Mouse (Mus musculus) central nervous system, embryonic 11.5 days (tissue): Measurements from ENCODE around the gene Olfr704. TPM values are rescaled to one million over a fixed set of nuclear protein-coding genes. Genes with fewer than 3 reads are reported as not detected.

ENCODE experiments used
- polyA plus RNA-seq: library from polyadenylated mRNA; depleted of rRNA; stranded (reverse); fragments of >200 nt; gene quantifications from 2 replicates; pipeline ENCODE4 v1.2.3, GENCODE M21; 2012; rRNA removed

Gene Olfr704
- not detected in 2 replicates for polyA plus RNA-seq

DNA sequence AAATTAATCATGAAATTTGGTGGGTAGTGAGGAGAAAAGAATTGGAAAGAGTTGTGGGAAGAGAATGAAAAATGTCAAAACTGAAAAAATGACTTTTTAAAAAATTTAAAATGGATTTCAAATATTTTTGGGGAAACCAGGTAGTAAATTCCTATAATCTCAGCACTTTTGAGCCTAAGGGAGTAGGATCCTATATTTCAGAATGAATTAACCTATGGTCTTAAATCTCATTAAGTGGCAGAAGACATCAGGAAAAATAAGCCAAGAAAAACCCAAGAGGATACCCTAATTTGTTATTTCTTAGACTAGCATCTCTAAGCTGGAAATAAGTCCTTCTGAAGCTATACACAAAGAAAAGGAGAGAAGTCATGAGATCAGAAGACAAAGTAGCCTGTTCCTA, at the start of gene Olfr704:
Gene Olfr704, plus strand, starts transcription at position 301 of the 400 bp plus-strand sequence.

GRCm38 (mm10) chr7:106813829-106814228, 49.2 kb upstream of the Olfr704 start, which contains the start of gene Olfr701:
Gene Olfr701 (plus strand): TSS chr7:106814129.

DNA sequence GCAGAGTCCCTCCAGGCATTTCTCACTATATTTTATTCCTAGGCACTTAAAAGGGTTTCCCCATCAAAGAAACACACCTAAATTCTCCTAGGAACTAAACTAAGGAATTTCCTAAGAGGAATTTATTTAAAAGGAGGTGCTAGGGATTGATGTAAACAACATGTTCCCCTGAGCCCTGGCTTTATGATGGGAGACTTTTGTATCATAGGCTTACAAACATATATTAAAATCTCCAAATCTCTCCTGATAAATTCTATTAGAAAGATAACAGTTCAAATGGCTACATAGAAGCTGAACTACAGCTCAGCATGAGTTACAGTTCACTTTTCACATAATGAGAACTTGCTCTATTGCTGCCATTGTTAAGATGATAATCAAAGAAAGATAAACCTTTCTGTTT, 29.2 kb upstream of the Olfr704 start, which contains the start of gene Olfr702:
Gene Olfr702, minus strand, starts transcription at position 101 of the 400 bp plus-strand sequence.

DNA sequence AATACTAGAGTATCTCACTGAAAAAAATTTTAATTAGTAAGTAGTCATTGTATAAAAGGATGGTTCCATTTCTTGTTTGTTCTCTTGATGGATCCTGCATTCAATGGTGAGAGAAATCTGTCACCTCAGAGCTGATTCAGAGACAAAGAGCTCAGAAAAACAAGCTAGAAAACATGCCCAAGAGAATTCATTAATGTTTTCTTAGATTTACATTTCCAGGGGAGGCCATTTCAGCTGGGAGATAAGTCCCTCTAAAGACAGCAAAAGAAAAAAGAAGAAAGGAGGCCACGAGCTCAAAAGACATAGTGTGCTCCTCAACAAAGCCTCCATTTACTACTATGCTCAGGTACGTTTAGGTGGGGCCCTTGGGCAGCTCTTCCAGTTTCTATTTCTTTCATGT, 19.9 kb upstream of the Olfr704 start, which contains the start of gene Olfr703:
Gene Olfr703, plus strand, starts transcription at position 301 of the 400 bp plus-strand sequence.

DNA sequence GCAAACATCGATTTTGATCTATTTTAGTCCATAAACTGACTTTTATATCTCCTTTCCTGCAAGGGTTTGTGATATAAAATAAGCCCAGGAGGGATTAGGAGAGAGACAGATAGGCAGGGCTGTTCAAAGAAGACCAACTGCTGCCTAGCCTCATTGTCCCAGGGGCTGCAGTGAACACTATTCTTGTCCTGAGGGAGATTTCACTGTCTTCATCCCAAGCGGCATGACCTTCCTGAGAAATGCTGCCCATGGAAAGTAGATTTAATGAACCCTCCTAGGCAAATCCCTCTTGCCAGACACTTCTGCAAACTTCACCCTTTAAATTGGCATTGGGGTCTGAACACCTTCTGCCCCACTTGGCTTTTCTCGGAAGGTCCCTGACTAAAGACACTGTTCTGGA, 13.8 kb downstream of the Olfr704 start, which contains the start of gene Olfr705:
Gene Olfr705, minus strand, starts transcription at position 101 of the 400 bp plus-strand sequence.

GRCm38 (mm10) chr7:106888062-106888461, 25.1 kb downstream of the Olfr704 start, which contains the start of gene Olfr706:
Gene Olfr706 (minus strand): TSS chr7:106888162.

GRCm38 (mm10) chr7:106901141-106901540, 38.2 kb downstream of the Olfr704 start, which contains the start of gene Olfr707:
Gene Olfr707 (minus strand): TSS chr7:106901241.

DNA sequence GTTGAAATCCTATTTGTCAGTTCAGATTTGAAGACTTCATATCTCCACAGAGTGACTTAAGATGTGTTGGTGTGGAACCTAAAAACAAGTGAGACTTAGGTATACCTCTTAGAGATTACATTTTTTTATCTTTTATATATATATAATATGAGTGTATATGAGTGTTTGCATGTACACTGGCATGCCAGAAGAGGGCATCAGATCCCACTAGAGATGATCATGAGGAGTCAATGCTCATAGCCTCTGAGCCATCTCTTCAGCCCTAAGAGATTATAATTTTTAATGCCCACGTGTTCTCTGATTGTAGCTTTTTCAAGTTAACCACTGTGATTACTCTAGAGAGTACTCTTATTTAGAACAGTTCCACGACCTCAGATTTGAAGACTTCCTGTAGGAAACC, 44.7 kb downstream of the Olfr704 start, which contains the start of gene Olfr1532-ps1:
Gene Olfr1532-ps1, plus strand, starts transcription at position 326 of the 400 bp plus-strand sequence.

Other genes starting within 250 kb of the Olfr704 start
- gene Olfr693, start 182.6 kb upstream of the Olfr704 start, polyA plus RNA-seq, result not detected in 2 replicates
- gene Olfr694, start 171.4 kb upstream of the Olfr704 start, polyA plus RNA-seq, result not detected in 2 replicates
- gene Olfr695, start 146.8 kb upstream of the Olfr704 start, polyA plus RNA-seq, result not detected in 2 replicates
- not detected in 2 replicates for gene Olfr697, start 120.7 kb upstream of the Olfr704 start, polyA plus RNA-seq
- gene Olfr698, start 107.8 kb upstream of the Olfr704 start, polyA plus RNA-seq, result not detected in 2 replicates
- gene Olfr699, start 70.0 kb upstream of the Olfr704 start, polyA plus RNA-seq, result not detected in 2 replicates
- not detected in 2 replicates for gene Olfr700, start 54.4 kb upstream of the Olfr704 start, polyA plus RNA-seq
- not detected in 2 replicates for gene Olfr701, start 49.1 kb upstream of the Olfr704 start, polyA plus RNA-seq
- not detected in 2 replicates for gene Olfr702, start 29.3 kb upstream of the Olfr704 start, polyA plus RNA-seq
- not detected in 2 replicates for gene Olfr703, start 19.8 kb upstream of the Olfr704 start, polyA plus RNA-seq
- gene Olfr705, start 13.7 kb downstream of the Olfr704 start, polyA plus RNA-seq, result not detected in 2 replicates
- gene Olfr706, start 25.0 kb downstream of the Olfr704 start, polyA plus RNA-seq, result not detected in 2 replicates
- gene Olfr707, start 38.1 kb downstream of the Olfr704 start, polyA plus RNA-seq, result not detected in 2 replicates
- gene Olfr1532-ps1, start 44.8 kb downstream of the Olfr704 start, polyA plus RNA-seq, result not detected in 2 replicates
- gene Olfr709-ps1, start 69.0 kb downstream of the Olfr704 start, polyA plus RNA-seq, result not detected in 2 replicates
- gene Olfr710, start 85.1 kb downstream of the Olfr704 start, polyA plus RNA-seq, result not detected in 2 replicates
- not detected in 2 replicates for gene Olfr6, start 100.8 kb downstream of the Olfr704 start, polyA plus RNA-seq
- not detected in 2 replicates for gene Olfr711, start 112.3 kb downstream of the Olfr704 start, polyA plus RNA-seq
- not detected in 2 replicates for gene Olfr2, start 142.9 kb downstream of the Olfr704 start, polyA plus RNA-seq
- gene Olfr713, start 168.0 kb downstream of the Olfr704 start, polyA plus RNA-seq, result not detected in 2 replicates
- gene Olfr714, start 207.8 kb downstream of the Olfr704 start, polyA plus RNA-seq, result not detected in 2 replicates
- gene Olfr17, start 230.0 kb downstream of the Olfr704 start, polyA plus RNA-seq, result not detected in 2 replicates
- gene Olfr715b, start 247.2 kb downstream of the Olfr704 start, polyA plus RNA-seq, result not detected in 2 replicates